Mouse (Mus musculus) cerebellum, adult (tissue): ENCODE measurements at regions not wholly inside any gene's neighbourhood (a gene's known extent, or its start where the extent isn't known, plus 50 kb on each side); places are given as distances from the start of the nearest gene placed in this dataset.

Experiments used
- ATAC-seq: cut with Nextera tagmentation; 2 replicates; pipeline ENCODE4 v1.9.2; 2017; ENCODE audit warnings: mild to moderate bottlenecking, moderate library complexity, mixed read lengths; ENCODE audit not compliant: insufficient number of reproducible peaks, low FRiP score, low TSS enrichment

GRCm38 (mm10) chr6:100429511-100429910 is 142.2 kb upstream of the Rybp start:
- no peak for ATAC-seq

- no peak for ATAC-seq
Measured at GRCm38 (mm10) chr6:100428759-100429158, 141.5 kb upstream of the Rybp start.

- ATAC-seq = no peak
Measured at GRCm38 (mm10) chr6:100425551-100425950, 138.3 kb upstream of the Rybp start.

GRCm38 (mm10) chr6:100424788-100425403 is 137.6 kb upstream of the Rybp start:
- no peak for ATAC-seq

- ATAC-seq = no peak
Measured at GRCm38 (mm10) chr6:100424181-100424580, 136.9 kb upstream of the Rybp start.

GRCm38 (mm10) chr6:100423636-100424035 is 136.4 kb upstream of the Rybp start:
- no peak for ATAC-seq

GRCm38 (mm10) chr6:100422603-100423002 is 135.3 kb upstream of the Rybp start:
- ATAC-seq = no peak

- ATAC-seq = no peak
Measured at GRCm38 (mm10) chr6:100421706-100422578, 134.7 kb upstream of the Rybp start.

- ATAC-seq = no peak
Measured at GRCm38 (mm10) chr6:100420602-100421001, 133.3 kb upstream of the Rybp start.

GRCm38 (mm10) chr6:100419782-100420540 is 132.7 kb upstream of the Rybp start:
- no peak for ATAC-seq

- ATAC-seq = no peak
Measured at GRCm38 (mm10) chr6:100416046-100416445, 128.8 kb upstream of the Rybp start.

GRCm38 (mm10) chr6:100415514-100415913 is 128.2 kb upstream of the Rybp start:
- ATAC-seq = no peak

- no peak for ATAC-seq
Measured at GRCm38 (mm10) chr6:100414836-100415235, 127.6 kb upstream of the Rybp start.

- ATAC-seq = no peak
Measured at GRCm38 (mm10) chr6:100412486-100412885, 125.2 kb upstream of the Rybp start.

- ATAC-seq = no peak
Measured at GRCm38 (mm10) chr6:100411968-100412367, 124.7 kb upstream of the Rybp start.

- ATAC-seq = no peak
Measured at GRCm38 (mm10) chr6:100410067-100410631, 122.9 kb upstream of the Rybp start.

- no peak for ATAC-seq
Measured at GRCm38 (mm10) chr6:100408826-100409225, 121.5 kb upstream of the Rybp start.

- no peak for ATAC-seq
Measured at GRCm38 (mm10) chr6:100406504-100406903, 119.2 kb upstream of the Rybp start.

- no peak for ATAC-seq
Measured at GRCm38 (mm10) chr6:100404161-100404560, 116.9 kb upstream of the Rybp start.

- no peak for ATAC-seq
Measured at GRCm38 (mm10) chr6:100402716-100403115, 115.4 kb upstream of the Rybp start.

- no peak for ATAC-seq
Measured at GRCm38 (mm10) chr6:100401728-100402127, 114.4 kb upstream of the Rybp start.
